Mouse (Mus musculus) neural tube, embryonic 12.5 days (tissue): ENCODE measurements at regions not wholly inside any gene's neighbourhood (a gene's known extent, or its start where the extent isn't known, plus 50 kb on each side); places are given as distances from the start of the nearest gene placed in this dataset.

Source experiments
- ATAC-seq: fragments of 200-750 bp; cut with Nextera tagmentation; 2 replicates; pipeline ENCODE4 v1.8.0; 2017; ENCODE audit warnings: low read depth, mild to moderate bottlenecking, moderate TSS enrichment, moderate library complexity; ENCODE audit not compliant: low FRiP score
- H3K27ac ChIP-seq: fragments of 300-500 bp; sonication (generic); 2 replicates; pipeline ENCODE4 v1.5.1; 2016
- H3K27me3 ChIP-seq: fragments of 300-500 bp; sonication (generic); replicated peaks from 2 replicates; pipeline ENCODE4 v1.6.1; 2016; ENCODE audit warnings: mild to moderate bottlenecking
- H3K36me3 ChIP-seq: fragments of 300-500 bp; sonication (generic); 2 replicates; pipeline ENCODE4 v1.6.1; 2016; ENCODE audit warnings: mild to moderate bottlenecking
- H3K4me1 ChIP-seq: fragments of 300-500 bp; sonication (generic); 2 replicates; pipeline ENCODE4 v1.6.1; 2016
- H3K4me2 ChIP-seq: fragments of 300-500 bp; sonication (generic); replicated peaks from 2 replicates; pipeline ENCODE4 v1.6.1; 2016; ENCODE audit warnings: mild to moderate bottlenecking
- H3K4me3 ChIP-seq: fragments of 300-500 bp; sonication (generic); 2 replicates; pipeline ENCODE4 v1.5.1; 2016
- H3K9ac ChIP-seq: fragments of 300-500 bp; sonication (generic); 2 replicates; pipeline ENCODE4 v1.6.1; 2016; ENCODE audit warnings: mild to moderate bottlenecking
- H3K9me3 ChIP-seq: fragments of 300-500 bp; sonication (generic); 2 replicates; pipeline ENCODE4 v1.6.1; 2016; ENCODE audit warnings: mild to moderate bottlenecking
- WGBS: fragments of 180-500 bp; shearing (Covaris S2); methylation state at CpG from one replicate; pipeline ENCODE4 v1.1.7; 2016; 5-methylcytosine and 5-hydroxymethylcytosine counted together

DNA sequence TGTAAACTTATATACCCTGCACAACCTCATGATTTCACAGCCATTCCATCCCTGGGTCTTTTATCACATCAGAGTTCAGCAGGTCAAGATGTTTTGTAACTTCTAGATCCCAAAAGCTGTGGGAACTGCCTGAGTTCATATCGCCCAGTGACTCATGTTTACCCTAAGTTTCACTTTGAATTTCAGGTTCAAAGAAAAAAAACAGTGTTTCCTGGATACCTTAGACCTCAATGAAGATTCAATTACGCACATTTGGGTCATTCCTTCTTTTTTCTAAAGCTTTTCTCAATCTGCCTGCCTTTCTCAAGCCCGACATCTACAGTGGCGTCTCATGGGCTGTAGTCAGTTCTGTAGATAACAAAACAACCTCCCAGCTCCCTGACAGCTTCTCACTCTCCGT lies 354.9 kb upstream of the Trib2 start:
- no peak overlapping the region for H3K4me3 ChIP-seq
- WGBS: 77% methylated on average over 5 of the region's 5 CpGs
- no peak overlapping the region for H3K9ac ChIP-seq
- no peak overlapping the region for H3K27ac ChIP-seq
- no peak for ATAC-seq
- no peaks in the 10 kb centered on the region for H3K36me3 ChIP-seq
- no peaks in the 10 kb centered on the region for H3K27me3 ChIP-seq
- no peaks in the 10 kb centered on the region for H3K9me3 ChIP-seq
- no peaks in the 10 kb centered on the region for H3K4me1 ChIP-seq
- no peak overlapping the region for H3K4me2 ChIP-seq

DNA sequence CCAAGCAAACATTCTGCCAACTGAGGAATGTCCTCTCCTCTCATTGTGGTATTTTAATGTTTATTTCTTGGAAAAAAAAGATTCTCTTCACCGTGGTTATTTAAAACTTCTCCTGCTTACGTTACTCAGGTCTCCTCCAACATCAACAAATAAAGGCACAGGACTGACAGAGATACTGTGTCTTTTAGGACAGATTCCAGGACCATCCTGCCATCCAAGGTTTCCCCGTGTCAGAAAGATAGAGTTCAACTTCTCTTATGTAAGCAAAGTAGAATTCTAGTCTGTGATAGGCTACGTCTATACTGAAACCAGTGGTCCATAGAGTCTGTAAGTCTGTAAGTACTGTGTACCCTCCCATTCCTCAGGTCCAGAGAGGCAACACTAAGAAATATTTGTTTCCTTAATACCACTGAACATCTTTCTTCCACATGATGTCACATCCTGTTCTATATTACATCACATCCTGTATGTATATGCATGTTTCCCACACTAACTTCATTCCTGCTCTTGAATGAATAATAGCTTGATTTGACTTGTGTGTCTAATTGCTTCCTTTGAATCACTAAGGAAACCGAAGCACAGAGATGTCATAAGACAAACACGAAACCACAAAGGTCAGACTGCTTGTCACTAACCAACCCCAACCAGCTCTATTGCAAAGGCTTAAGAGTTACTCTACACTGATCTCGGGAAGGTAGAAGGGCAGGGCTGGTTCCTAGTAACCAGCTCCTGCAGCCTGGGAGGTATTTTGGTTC lies 353.2 kb upstream of the Trib2 start:
- 85% methylated on average over 7 of the region's 7 CpGs for WGBS
- no peaks in the 10 kb centered on the region for H3K9me3 ChIP-seq
- H3K9ac ChIP-seq: no peak overlapping the region
- ATAC-seq: no peak
- no peaks in the 10 kb centered on the region for H3K27me3 ChIP-seq
- H3K4me1 ChIP-seq: no peaks in the 10 kb centered on the region
- no peak overlapping the region for H3K27ac ChIP-seq
- H3K4me2 ChIP-seq: no peak overlapping the region
- H3K4me3 ChIP-seq: no peak overlapping the region
- no peaks in the 10 kb centered on the region for H3K36me3 ChIP-seq

DNA sequence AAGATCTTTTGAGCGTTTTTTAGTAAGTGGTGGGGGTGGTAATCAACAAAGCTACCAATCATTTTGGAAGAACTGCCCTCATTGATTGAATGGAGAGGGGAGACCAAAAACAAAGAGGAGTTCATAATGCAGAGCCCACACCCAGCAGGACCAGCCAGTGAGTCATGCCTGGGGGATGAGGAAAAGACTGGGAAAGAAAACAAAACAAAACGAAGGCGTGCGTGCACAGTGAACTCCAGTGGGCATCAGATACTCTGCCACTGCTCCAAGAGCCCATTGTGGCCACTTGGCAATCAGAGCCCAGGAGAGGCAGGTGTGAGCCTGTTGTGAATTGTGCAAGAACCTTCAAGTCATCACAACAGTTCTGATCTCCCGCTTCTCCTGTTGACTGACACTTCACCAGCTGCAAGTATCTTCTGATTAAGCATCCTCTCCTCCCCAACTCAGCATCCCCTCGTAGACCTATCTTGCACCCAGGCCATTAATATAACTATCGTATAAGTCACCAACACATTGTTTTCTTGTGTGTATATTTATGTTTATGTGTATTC lies 351.1 kb upstream of the Trib2 start:
- no peaks in the 10 kb centered on the region for H3K27me3 ChIP-seq
- 76% methylated on average over 7 of the region's 7 CpGs for WGBS
- no peaks in the 10 kb centered on the region for H3K36me3 ChIP-seq
- no peak for ATAC-seq
- H3K4me3 ChIP-seq: no peak overlapping the region
- no peaks in the 10 kb centered on the region for H3K9me3 ChIP-seq
- no peak overlapping the region for H3K27ac ChIP-seq
- H3K4me1 ChIP-seq: no peaks in the 10 kb centered on the region
- H3K9ac ChIP-seq: no peak overlapping the region
- H3K4me2 ChIP-seq: no peak overlapping the region

DNA sequence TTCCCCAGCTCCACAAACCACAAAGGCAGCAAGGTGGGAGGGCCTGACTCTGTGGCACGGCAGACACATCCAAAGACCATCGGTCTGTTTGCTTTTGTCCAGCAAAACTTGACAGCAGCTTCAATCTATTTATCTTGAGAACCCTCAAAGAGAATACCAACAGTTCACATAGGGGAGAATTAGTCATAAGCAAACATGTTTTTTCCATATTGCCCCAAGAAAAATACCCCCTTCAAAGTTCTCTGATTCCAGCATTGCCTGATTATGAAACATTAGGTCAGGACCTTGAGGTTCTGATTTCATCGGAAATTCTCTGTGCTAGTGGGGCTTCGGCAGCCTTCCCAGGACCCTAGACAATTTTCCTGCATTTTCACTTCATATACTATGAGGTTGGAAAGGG lies 348.4 kb upstream of the Trib2 start:
- Histone ChIP-seq H3K27ac (no peak overlapping the region), H3K36me3 (no peaks in the 10 kb centered on the region), H3K4me1 (no peaks in the 10 kb centered on the region), H3K4me3 (no peak overlapping the region), H3K9me3 (no peaks in the 10 kb centered on the region), H3K4me2 (no peak overlapping the region), H3K27me3 (no peaks in the 10 kb centered on the region), H3K9ac (no peak overlapping the region)
- WGBS: 81% methylated on average over 4 of the region's 4 CpGs
- no peak for ATAC-seq

DNA sequence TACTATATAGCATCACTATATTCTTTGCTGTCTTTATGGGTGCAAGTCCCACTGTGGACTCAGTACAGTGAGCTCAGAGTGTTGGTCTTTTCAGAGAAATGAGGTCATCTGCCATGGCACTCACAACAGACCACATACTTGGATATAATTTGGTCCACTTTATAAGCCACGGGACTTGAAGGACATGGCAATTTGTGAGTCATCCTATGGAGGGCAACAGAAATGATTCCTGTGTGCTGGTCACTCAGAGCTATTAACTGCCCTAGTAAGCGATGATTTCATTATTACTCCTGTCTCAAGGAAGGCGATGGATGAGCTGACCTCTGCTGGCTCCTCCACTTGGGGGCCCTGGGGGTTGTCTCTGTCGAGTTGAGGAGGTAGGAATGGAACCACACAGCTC lies 345.2 kb upstream of the Trib2 start:
- Histone ChIP-seq H3K27ac (no peak overlapping the region), H3K4me2 (no peak overlapping the region), H3K4me3 (no peak overlapping the region), H3K36me3 (no peaks in the 10 kb centered on the region), H3K9ac (no peak overlapping the region), H3K27me3 (no peaks in the 10 kb centered on the region), H3K9me3 (no peaks in the 10 kb centered on the region), H3K4me1 (no peaks in the 10 kb centered on the region)
- 76% methylated on average over 4 of the region's 4 CpGs for WGBS
- no peak for ATAC-seq

DNA sequence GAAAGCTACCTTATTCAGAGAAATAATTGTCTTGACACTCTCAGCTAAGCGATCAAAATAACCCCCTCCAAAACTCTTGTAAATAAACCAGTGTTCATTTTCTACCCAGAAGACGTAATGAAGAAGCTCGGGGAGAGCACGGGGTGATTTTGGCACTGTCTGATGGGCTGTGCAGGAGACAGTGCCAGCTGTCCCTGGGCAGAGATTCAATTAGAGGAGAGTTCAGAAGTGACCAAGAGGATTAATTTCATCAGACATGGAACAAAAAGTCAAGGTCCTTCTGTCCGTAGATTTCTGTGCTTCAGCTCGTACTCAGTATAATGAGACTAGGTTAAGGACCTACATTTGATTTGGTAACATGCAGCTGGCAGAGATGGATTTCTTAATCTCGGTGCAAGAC lies 341.2 kb upstream of the Trib2 start:
- Histone ChIP-seq H3K4me2 (no peak overlapping the region), H3K4me3 (no peak overlapping the region), H3K9ac (no peak overlapping the region), H3K36me3 (no peaks in the 10 kb centered on the region), H3K27ac (no peak overlapping the region), H3K9me3 (no peaks in the 10 kb centered on the region), H3K4me1 (no peaks in the 10 kb centered on the region; the same call in 1 of the 2 replicates), H3K27me3 (no peaks in the 10 kb centered on the region)
- no peak for ATAC-seq
- WGBS: 91% methylated on average over 7 of the region's 7 CpGs

DNA sequence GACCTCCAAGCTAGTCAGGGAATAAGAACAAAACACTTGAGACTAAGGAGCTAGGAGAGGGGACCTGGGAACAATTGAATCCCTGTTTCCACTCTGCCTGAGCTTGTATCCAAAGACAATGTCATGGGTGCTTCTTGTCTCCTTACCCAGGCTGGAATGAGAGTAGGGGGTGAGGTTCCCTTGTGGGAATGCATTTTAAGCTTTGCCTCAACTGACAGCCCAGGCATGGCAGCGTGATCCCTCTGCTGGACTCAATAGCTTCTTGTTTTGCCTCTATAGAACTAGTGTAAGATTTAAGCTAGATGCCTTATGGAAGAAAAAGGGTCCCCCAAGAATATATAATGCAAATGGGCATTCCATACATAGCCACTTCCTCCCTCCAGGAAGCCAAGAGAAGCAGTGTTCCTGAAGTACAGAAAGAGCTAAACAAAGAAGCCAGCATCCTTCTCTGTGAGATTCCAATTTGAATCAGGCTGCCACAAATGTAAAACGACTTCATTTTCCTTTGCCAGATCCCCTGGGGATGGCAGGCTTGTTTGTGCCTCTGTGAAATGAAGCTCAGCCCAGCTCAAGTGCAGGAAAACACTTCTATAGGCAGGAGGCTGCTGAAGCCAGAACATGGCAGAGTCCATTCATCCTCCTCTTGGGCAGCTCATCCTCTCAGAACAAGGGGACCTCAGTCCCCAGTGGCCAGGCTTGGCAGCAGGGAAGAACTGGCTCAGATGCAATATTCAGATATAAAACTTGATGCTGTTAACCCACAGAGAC lies 339.3 kb upstream of the Trib2 start:
- no peak for ATAC-seq
- H3K27me3 ChIP-seq: no peaks in the 10 kb centered on the region
- no peaks in the 10 kb centered on the region for H3K36me3 ChIP-seq
- H3K9ac ChIP-seq: no peak overlapping the region
- no peak overlapping the region for H3K4me3 ChIP-seq
- no peak overlapping the region for H3K27ac ChIP-seq
- WGBS: 17% methylated on average over 2 of the region's 2 CpGs
- H3K4me2 ChIP-seq: no peak overlapping the region
- H3K4me1 ChIP-seq: no peaks in the 10 kb centered on the region; the same call in 1 of the 2 replicates
- no peaks in the 10 kb centered on the region for H3K9me3 ChIP-seq

DNA sequence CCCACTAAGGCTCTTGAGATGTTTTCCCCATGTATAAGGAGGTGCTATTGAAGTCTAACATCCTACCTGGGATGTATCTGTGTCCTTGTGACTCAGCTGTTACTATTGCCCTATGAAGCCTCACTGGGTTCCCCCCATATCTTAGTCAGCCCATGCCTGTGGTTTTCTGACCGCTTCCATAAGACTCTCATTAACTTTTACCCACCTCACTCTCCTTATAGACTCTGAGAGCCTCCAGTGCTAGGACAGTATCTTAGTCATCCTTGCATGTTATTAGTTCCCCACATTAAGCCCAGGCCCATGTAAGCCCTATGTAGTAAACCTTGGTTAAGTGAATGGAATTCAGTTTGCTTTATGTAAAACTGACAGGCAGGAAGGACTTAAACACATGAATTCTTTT lies 337.5 kb upstream of the Trib2 start:
- Histone ChIP-seq H3K9ac (no peak overlapping the region), H3K4me1 (no peaks in the 10 kb centered on the region; the same call in 1 of the 2 replicates), H3K4me3 (no peak overlapping the region), H3K27ac (no peak overlapping the region), H3K4me2 (no peak overlapping the region), H3K9me3 (no peaks in the 10 kb centered on the region), H3K27me3 (no peaks in the 10 kb centered on the region), H3K36me3 (no peaks in the 10 kb centered on the region)
- no peak for ATAC-seq
- WGBS: 89% methylated on average over 1 of the region's 1 CpGs

DNA sequence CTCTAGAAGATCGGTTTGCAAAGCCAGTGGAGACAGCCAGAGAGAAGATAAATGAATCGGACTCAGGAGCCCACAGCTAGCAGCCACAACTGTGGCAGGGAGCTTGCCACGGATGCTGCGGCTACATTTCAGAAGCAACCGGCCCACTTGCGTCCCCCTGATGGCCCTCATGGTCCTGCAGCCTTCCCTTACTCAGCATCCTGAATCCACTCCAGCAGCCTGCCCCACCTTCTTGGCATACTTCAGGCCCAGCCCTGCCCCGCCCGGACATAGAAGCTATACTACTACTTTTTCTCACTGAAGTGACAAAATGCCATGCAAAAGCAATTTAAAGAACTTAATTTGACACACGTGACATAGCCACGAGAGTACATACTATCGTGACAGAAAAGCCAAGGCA lies 335.4 kb upstream of the Trib2 start:
- Histone ChIP-seq H3K27ac (no peak overlapping the region), H3K4me2 (no peak overlapping the region), H3K4me3 (no peak overlapping the region), H3K9ac (no peak overlapping the region), H3K4me1 (no peaks in the 10 kb centered on the region; the same call in 1 of the 2 replicates), H3K9me3 (no peaks in the 10 kb centered on the region), H3K27me3 (no peaks in the 10 kb centered on the region), H3K36me3 (no peaks in the 10 kb centered on the region)
- whole genome bisulfite sequencing: 90% methylated on average over 11 of the region's 11 CpGs
- ATAC-seq: no peak

DNA sequence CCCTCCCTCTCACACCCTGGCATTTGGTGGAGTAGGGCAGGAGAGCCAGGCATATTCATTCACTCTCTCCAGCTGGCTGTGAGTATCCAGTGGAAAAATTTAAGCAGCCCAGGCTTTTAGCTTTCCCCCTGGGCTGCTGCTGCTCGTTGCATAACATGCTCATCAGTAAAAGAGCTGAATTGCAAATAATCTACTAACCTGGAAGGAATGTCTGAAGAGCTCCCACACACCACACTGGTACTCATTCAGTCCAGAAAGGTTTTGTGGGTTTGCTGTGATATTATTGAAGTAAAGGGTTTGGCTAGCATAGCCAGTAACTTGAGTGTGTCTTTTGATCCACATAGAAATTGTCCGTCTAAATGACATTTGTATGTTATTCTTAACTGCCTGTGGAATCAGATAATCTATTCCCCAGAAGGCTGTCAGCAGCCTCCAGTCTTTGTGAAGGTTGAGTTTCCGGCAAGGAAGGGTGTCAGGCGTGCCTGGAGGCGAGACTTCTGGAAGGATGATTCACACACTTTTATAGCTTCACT lies 334.5 kb upstream of the Trib2 start:
- no peak overlapping the region for H3K27ac ChIP-seq
- ATAC-seq: no peak
- WGBS: 66% methylated on average over 5 of the region's 5 CpGs

DNA sequence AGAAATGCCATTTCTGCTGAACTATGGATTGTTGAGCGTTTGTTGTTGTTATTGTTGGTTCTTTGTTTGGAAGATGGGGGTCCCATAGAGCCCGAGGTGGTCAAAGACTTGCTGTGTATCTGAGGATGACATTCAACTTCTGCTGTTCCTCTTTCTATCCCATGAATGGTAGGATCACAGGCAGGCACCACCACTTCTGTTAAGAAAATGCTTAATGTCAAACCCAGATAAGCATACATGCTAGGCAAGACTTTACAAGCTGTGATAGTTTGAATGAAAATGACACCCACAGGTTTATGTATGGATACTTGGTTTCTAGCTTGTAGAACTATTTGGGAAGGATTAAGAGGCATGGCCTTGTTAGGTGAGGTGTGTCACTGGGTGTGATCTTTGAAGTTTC lies 330.2 kb upstream of the Trib2 start:
- no peak for ATAC-seq
- H3K27me3 ChIP-seq: no peaks in the 10 kb centered on the region
- no peaks in the 10 kb centered on the region for H3K36me3 ChIP-seq
- H3K9me3 ChIP-seq: no peaks in the 10 kb centered on the region
- H3K4me3 ChIP-seq: no peak overlapping the region
- 72% methylated on average over 2 of the region's 2 CpGs for WGBS
- no peaks in the 10 kb centered on the region for H3K4me1 ChIP-seq
- H3K4me2 ChIP-seq: no peak overlapping the region
- no peak overlapping the region for H3K9ac ChIP-seq
- no peak overlapping the region for H3K27ac ChIP-seq

More for the DNA sequence above, 334.5 kb upstream of the Trib2 start:
- Histone ChIP-seq H3K9ac (no peak overlapping the region), H3K4me2 (no peak overlapping the region), H3K36me3 (no peaks in the 10 kb centered on the region), H3K9me3 (no peaks in the 10 kb centered on the region), H3K4me3 (no peak overlapping the region), H3K27me3 (no peaks in the 10 kb centered on the region), H3K4me1 (no peaks in the 10 kb centered on the region; the same call in 1 of the 2 replicates)

DNA sequence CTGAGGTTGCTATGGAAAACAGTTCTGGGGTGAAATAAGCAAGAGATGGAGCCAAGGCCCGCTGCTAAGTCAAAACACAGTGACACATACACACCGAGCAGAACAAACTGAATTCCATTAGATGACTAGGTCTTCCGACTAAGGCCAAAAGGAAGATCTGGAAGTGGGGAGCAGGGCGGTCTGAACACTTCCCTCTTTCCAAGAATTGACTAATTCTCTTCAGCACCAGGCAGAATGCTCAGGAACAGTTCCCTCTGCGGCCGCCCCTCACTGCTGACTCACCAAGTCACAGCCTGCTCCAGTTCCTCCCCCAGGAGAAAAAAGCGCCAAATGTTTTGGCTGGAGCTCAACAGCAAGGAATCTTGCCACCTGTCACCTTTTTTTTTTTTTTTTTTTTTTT lies 328.9 kb upstream of the Trib2 start:
- WGBS: 88% methylated on average over 7 of the region's 7 CpGs
- no peaks in the 10 kb centered on the region for H3K27me3 ChIP-seq
- H3K4me1 ChIP-seq: no peaks in the 10 kb centered on the region
- no peak overlapping the region for H3K4me2 ChIP-seq
- H3K27ac ChIP-seq: no peak overlapping the region
- no peak overlapping the region for H3K4me3 ChIP-seq
- no peak for ATAC-seq
- no peak overlapping the region for H3K9ac ChIP-seq
- H3K36me3 ChIP-seq: no peaks in the 10 kb centered on the region
- no peaks in the 10 kb centered on the region for H3K9me3 ChIP-seq
